Mouse (Mus musculus) liver, adult 2 months (tissue): ENCODE data around the gene 4921507P07Rik.

ENCODE experiments used
- CTCF ChIP-seq: fragments of 200-500 bp; IDR thresholded peaks from 2 replicates; pipeline ENCODE4 v1.5.1; 2011; ENCODE audit warnings: low read depth, low read length, control low read depth
- POLR2A ChIP-seq: fragments of 200-500 bp; IDR thresholded peaks from 2 replicates; pipeline ENCODE4 v1.6.1; 2011; ENCODE audit warnings: low read length, control low read depth; ENCODE audit not compliant: insufficient read depth; ENCODE audit errors: extremely low read depth

- TF ChIP-seq CTCF, result no peak
- TF ChIP-seq POLR2A, result no peak
Observed at GRCm38 (mm10) chr6:50562421-50562820, 34.0 kb downstream of the 4921507P07Rik start.
